Mouse (Mus musculus) brown adipose tissue, adult 24 weeks (tissue): Measurements from ENCODE around the gene Filip1l. TPM values are rescaled to one million over a fixed set of nuclear protein-coding genes. Genes with fewer than 3 reads are reported as not detected.

ENCODE experiments used
- H3K27ac ChIP-seq: fragments of 200-500 bp; replicated peaks from 2 replicates; pipeline ENCODE4 v1.5.1; 2012; ENCODE audit warnings: low read depth, mild to moderate bottlenecking, low read length
- H3K4me1 ChIP-seq: fragments of 200-500 bp; 2 replicates; pipeline ENCODE4 v1.6.1; 2012; ENCODE audit warnings: low read length, mixed read lengths; ENCODE audit not compliant: control insufficient read depth, insufficient read depth, insufficient read length
- H3K4me3 ChIP-seq: fragments of 200-500 bp; 2 replicates; pipeline ENCODE4 v1.5.1; 2012; ENCODE audit warnings: low read depth, mild to moderate bottlenecking, low read length, moderate library complexity; ENCODE audit not compliant: insufficient read depth
- polyA plus RNA-seq: library from polyadenylated mRNA; stranded (reverse); fragments of >200 nt; gene quantifications from 2 replicates; pipeline ENCODE4 v1.2.4, GENCODE M21; 2012; ENCODE audit not compliant: missing spikeins, insufficient read depth, insufficient read length

Gene Filip1l
- polyA plus RNA-seq, 1 experiment, result 11.5 TPM

- Histone ChIP-seq H3K4me3 (no peak overlapping the region), H3K4me1 (no peaks in the 10 kb centered on the region)
These were observed 160.7 kb downstream of the Filip1l start for GRCm38 (mm10) chr16:57513562-57513961.

GRCm38 (mm10) chr16:57514371-57514770, 161.5 kb downstream of the Filip1l start:
- H3K4me3 ChIP-seq, result no peak overlapping the region
- H3K4me1 ChIP-seq, result no peaks in the 10 kb centered on the region

More at GRCm38 (mm10) chr16:57513562-57513961, 160.7 kb downstream of the Filip1l start:
- H3K27ac ChIP-seq, result no peak overlapping the region

GRCm38 (mm10) chr16:57515636-57516035, 162.7 kb downstream of the Filip1l start:
- H3K4me3 ChIP-seq, result peak overlapping the region; percentile 62
- no peaks in the 10 kb centered on the region for H3K4me1 ChIP-seq
- H3K27ac ChIP-seq, result peak overlapping the region; percentile 83

More at GRCm38 (mm10) chr16:57514371-57514770, 161.5 kb downstream of the Filip1l start:
- no peak overlapping the region for H3K27ac ChIP-seq

- Histone ChIP-seq H3K27ac (no peak overlapping the region), H3K4me3 (no peak overlapping the region), H3K4me1 (no peaks in the 10 kb centered on the region)
These were observed 172.2 kb downstream of the Filip1l start for GRCm38 (mm10) chr16:57525046-57525445.

- Histone ChIP-seq H3K4me1 (no peaks in the 10 kb centered on the region), H3K4me3 (no peak overlapping the region), H3K27ac (no peak overlapping the region)
These were observed 172.6 kb downstream of the Filip1l start for GRCm38 (mm10) chr16:57525476-57525875.

- Histone ChIP-seq H3K4me3 (no peak overlapping the region), H3K4me1 (no peaks in the 10 kb centered on the region), H3K27ac (no peak overlapping the region)
These were observed 174.0 kb downstream of the Filip1l start for GRCm38 (mm10) chr16:57526893-57527292.

GRCm38 (mm10) chr16:57528457-57528856, 175.6 kb downstream of the Filip1l start:
- H3K4me1 ChIP-seq, result peaks cover 2% of the 10 kb centered on the region; the same call in 1 of the 2 replicates
- no peak overlapping the region for H3K4me3 ChIP-seq
- 0 out of 2 replicates have a peak overlapping the region, but pooled peaks have one; percentile 26 for H3K27ac ChIP-seq

GRCm38 (mm10) chr16:57530547-57530946, 177.7 kb downstream of the Filip1l start:
- H3K27ac ChIP-seq, result no peak overlapping the region
- peaks cover 2% of the 10 kb centered on the region for H3K4me1 ChIP-seq
- no peak overlapping the region for H3K4me3 ChIP-seq

- Histone ChIP-seq H3K4me1 (peaks cover 2% of the 10 kb centered on the region), H3K27ac (peak overlapping the region; percentile 62), H3K4me3 (no peak overlapping the region)
These were observed 179.2 kb downstream of the Filip1l start for GRCm38 (mm10) chr16:57532081-57532493.

- H3K27ac ChIP-seq, result no peak overlapping the region
- H3K4me1 ChIP-seq, result peaks cover 2% of the 10 kb centered on the region
- no peak overlapping the region for H3K4me3 ChIP-seq
These were observed 181.5 kb downstream of the Filip1l start for GRCm38 (mm10) chr16:57534365-57534764.

GRCm38 (mm10) chr16:57534811-57535210, 181.9 kb downstream of the Filip1l start:
- H3K27ac ChIP-seq, result no peak overlapping the region
- H3K4me1 ChIP-seq, result peaks cover 2% of the 10 kb centered on the region

GRCm38 (mm10) chr16:57536511-57536910, 183.6 kb downstream of the Filip1l start:
- Histone ChIP-seq H3K27ac (no peak overlapping the region), H3K4me1 (peaks cover 2% of the 10 kb centered on the region), H3K4me3 (no peak overlapping the region)

More at GRCm38 (mm10) chr16:57534811-57535210, 181.9 kb downstream of the Filip1l start:
- no peak overlapping the region for H3K4me3 ChIP-seq

- no peaks in the 10 kb centered on the region for H3K4me1 ChIP-seq
- H3K4me3 ChIP-seq, result no peak overlapping the region
- no peak overlapping the region for H3K27ac ChIP-seq
These were observed 190.3 kb downstream of the Filip1l start for GRCm38 (mm10) chr16:57543243-57543642.

- H3K27ac ChIP-seq, result peak overlapping the region; percentile 51; the same call in 1 of the 2 replicates
- no peak overlapping the region for H3K4me3 ChIP-seq
- no peaks in the 10 kb centered on the region for H3K4me1 ChIP-seq
These were observed 191.5 kb downstream of the Filip1l start for GRCm38 (mm10) chr16:57544441-57544840.

- no peak overlapping the region for H3K4me3 ChIP-seq
- H3K4me1 ChIP-seq, result no peaks in the 10 kb centered on the region
- H3K27ac ChIP-seq, result no peak overlapping the region
These were observed 193.5 kb downstream of the Filip1l start for GRCm38 (mm10) chr16:57546355-57546754.

- H3K4me3 ChIP-seq, result peak overlapping the region; percentile 83
- peaks cover 2% of the 10 kb centered on the region; the same call in 1 of the 2 replicates for H3K4me1 ChIP-seq
- H3K27ac ChIP-seq, result peak overlapping the region; percentile 84
These were observed 195.7 kb downstream of the Filip1l start for GRCm38 (mm10) chr16:57548608-57549007.
